Mouse (Mus musculus) gonadal fat pad, adult 2 months (tissue): ENCODE measurements at regions not wholly inside any gene's neighbourhood (a gene's known extent, or its start where the extent isn't known, plus 50 kb on each side); places are given as distances from the start of the nearest gene placed in this dataset.

Experiments
- DNase-seq: peaks from one replicate; pipeline ENCODE4 v3.0.0-alpha.2; 2012; ENCODE audit warnings: low read depth

DNA sequence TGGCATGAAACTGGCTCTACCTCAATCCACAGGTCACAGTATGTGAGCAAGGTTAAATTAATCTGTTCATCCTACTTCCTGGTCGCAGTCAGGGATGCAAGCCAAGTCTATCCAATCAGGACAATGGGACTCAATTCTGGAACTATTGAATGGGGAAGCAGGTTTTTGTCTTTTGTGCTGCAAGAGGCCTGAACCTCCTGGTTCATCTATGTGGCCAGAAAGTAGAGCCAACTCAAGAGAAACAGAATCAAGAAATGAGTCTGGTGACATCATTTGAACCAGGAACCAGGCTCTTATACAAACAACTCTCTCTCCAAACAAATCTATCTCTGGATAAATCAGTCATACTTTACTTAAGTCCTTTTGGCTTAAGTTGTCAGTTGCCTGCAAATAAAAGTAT is 294.7 kb upstream of the Usp25 start:
- DNase-seq, result peak; percentile 65

DNA sequence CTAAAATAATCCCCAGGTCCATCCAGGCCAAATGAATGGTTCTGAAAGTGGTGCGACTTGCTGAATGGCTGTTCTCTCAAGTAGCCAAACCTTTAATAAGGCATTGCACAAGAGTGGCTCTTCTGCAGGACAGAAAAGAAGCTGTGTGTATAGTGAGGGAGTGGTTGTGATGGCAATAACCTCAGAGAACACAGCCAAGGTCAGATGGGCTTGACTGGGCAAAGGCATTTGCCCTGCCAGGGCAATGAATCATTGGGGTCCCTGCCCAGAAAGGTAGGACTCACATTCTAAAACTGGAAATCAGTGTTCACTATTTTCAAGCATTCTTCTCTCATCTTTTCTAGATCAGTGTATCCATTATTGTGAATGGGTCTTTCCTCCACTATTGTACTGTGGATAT is 295.4 kb upstream of the Usp25 start:
- no peak for DNase-seq

DNA sequence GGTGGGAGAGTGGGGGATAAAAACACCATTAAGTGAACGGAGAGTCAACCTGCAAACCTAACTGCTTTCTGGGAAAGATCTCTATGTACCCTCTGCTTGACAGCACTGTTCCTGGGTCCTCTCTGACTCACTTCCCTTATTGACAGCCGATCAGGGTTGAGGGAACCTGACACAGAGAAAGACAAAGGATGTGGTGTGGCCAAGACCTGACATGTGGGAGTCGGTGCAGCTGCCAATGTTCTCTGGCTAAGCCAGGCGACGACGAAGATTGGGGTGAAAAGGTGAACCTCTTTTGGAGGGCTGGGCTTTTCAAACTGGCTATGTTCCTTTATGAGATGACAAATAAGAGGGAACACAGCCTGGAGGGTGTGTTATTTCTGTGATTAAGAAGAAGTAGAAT is 318.6 kb upstream of the Usp25 start:
- peak; percentile 65 for DNase-seq

DNA sequence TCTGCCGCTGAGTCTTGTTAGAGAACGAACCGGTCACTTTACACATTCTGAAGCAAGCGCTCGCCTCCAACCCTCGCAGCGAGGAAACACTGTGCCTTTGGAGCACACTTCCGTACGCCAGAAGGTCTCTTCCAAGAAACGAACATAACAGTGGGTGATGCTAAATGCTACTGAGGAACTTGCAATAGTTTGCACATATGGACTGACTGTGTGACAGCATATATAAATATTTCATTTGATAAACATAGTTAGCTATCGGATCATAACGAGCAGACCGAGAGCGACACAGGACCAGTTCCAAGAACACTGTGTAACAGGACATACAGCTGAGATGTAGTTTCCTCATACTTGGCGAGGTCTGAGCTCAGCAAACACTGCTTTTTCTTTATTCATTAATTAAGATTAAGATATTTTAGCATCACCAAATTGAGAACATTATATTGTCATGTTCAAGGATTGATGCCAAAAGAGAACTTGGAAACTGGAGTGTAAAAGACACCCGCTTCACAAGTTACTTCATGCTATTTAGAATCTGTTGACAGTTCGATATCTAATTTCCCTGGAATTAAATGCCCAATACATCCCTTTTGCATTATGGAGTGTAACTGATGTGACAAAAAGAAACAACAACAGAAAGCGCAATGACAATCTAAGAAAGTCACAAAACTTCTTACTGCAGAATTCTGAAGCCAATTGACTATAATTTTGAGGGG is 314.3 kb upstream of the Nrip1 start:
- DNase-seq, result peak; percentile 64

DNA sequence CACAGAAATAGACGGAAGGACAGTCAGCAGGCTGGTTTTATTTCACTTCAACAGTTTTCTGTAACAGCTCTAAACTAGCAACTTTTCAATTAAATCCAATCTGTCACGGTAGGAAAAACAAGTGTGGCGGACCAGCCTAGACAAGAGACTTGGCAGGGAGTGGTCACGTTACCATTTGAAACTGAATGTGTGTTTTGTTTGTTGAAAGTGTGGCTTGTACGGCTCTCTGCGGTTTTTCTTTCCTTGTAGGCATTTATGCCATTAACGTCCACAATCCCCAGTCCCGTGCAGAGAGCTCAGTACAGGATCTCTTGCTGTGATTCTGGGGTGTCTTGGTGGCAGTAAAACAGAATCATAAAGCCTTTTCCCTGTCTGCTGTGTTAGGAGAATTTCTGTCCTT is 311.9 kb upstream of the Nrip1 start:
- no peak for DNase-seq

DNA sequence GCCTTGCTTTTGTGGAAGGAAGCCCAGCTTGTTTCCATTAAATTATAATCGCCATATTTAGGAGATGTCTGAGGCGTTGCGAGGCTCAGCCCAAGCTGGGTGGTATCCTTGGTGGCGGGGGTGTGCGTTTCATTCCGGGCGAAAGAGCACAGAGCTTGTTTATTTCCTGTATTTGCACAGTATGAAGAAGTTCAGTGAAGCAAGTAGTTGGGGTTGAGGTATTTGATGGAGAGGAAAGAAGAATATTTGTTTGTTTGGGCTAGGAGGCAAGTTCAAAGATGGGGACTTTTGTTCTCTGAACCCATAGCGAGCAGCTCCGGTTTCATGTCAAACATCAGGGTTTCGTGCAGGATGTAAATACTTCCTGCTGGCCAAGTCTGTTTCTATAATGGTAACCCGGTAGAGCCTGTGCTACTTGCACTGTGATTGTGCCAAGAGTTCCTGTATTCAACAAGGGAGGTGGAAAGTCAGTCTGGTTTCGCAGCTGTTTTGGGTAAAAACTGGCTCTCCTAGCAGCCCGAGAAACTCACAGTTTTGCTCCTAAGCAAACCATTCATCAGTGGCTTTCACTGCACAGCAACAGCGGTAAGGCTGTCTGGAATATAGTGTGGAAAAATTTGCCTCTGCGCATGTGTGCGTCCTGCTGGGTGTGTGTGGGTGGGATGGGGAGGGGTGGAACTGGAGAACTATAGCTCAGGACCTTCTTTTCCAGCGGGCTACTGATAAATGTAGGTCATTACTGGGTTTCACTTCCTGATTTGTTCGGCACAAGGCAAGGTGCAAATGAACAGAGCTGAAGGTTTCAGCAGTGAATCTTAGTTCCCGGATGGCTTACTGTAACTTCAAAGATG is 306.7 kb upstream of the Nrip1 start:
- DNase-seq, result no peak

DNA sequence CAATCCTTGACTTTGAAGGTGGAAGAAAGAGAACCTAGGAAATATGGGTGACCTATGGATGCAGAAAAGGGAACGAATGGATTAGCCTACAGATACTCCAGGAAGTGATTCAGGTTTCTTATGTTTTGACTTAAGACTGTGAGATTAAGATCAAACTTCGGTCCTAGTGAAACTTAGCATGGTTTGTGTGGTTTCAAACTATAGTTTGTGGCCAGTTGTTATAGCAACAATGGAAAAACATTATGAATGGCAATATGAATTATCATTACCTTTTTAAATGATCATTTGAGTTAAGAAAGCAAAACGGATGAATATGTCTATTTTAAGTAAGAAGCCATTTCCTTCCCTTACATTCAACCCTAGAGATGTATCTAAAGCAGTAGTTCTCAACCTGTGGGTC is 305.3 kb upstream of the Nrip1 start:
- no peak for DNase-seq

DNA sequence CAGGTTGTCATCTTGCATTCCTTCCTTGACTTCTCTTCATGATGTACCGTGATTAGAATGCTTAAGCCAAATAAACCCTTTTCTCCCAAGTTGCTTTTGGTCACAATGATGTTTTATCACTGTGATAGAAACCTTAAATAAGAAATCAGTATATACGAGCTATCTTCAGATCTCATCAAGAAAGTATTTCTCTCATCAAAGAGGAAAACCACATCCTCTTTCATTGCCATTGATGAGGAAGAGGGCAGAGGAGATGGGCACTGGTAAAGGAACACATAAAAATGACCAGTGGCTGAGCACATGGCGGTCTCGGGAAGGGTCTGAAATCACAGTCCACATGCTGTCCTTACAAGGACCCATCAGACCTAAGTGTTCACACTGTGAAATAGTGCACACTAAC is 296.2 kb upstream of the Nrip1 start:
- no peak for DNase-seq

DNA sequence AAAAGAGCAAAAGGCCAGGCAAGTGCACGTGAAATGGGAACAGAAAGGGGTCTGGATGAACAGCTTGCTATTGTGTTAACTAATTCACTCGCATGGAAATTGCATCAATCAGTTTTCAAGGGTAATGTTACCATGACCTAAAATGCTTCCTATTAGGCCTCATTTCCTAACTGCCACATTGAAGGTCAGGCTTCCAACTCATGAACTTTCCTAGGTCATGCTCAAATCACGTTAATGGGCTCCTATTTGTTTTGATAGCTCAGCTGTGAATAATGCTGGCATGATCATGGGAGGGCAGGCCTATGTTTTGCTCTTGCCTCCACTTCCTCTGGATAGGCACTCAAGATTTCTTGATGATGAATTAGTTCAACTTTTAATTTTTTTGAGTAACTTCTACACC is 293.4 kb upstream of the Nrip1 start:
- no peak for DNase-seq

DNA sequence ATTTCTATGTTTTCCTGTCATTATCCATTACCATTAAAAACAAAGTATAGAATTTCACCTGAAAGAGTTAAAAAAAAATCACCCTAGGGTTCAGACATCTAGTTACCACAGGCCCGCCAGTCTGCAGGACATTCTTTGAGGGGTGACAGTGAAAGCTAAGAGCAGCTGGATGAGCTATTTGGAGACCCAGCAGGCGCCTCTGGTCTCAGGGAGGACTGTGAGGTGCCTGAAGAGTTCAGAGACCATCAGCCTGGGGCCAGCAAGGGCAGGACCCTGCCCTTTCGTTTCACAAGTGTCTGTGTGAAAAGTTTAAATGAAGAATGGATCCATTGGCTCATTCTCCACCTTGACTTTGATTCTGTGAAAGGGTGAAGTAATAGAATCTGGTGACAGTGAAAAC is 281.5 kb upstream of the Nrip1 start:
- no peak for DNase-seq

DNA sequence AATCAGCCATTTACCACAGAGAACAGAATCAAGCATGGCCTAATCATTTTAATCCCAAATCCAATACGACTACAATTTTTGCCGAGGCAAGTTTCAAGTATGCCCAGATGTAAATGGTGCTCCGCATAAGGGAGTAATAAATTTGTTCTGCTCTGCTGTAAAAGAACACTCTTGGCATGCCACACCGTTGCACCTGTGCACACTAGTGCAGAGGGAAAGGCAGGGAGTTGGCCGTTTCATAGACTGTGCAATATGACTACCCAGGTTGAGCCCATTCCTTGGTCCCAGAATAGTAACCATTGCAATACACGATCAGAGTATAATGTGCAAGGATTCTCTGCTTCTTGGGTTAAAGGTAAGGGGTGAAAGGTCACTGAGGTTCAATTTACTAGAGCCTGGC is 270.7 kb upstream of the Nrip1 start:
- DNase-seq, result no peak

DNA sequence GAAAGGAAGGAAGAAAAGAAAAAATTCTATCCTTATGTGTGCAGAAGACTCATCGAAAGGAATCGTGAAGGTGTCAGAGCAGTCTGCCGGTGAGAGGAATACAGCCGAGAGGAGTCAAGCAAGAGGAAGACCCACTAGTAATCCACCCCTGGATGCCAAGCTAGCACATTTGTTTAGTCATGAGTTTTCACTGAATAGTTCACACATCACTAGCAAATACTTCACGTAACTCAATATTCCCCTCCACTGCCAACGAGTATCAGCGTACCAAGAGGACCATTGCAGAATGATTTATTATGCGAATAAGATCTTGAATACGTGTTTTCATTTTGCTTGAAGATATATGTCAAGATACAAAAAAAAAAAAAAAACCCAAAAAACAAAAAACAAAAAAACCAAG is 270.2 kb upstream of the Nrip1 start:
- no peak for DNase-seq

DNA sequence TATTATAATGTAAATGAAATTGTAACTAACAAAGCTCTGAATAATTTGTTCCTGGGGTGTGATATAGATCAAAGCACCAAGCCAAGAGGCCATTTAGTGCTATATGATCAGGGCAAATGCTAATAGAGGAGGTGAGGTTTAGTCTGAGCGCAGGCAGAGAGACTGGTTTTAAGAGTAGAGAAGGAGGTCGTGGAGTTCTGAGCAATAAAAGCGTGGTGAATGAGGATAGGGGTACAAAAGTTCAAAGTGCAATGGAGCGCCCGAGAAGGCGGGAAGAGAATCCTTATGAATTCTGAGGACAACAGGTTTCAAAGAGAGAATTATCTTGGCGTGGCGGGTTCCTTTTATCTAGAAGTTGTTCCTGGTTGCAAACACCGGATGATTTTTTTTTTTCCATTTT is 261.5 kb upstream of the Nrip1 start:
- no peak for DNase-seq

DNA sequence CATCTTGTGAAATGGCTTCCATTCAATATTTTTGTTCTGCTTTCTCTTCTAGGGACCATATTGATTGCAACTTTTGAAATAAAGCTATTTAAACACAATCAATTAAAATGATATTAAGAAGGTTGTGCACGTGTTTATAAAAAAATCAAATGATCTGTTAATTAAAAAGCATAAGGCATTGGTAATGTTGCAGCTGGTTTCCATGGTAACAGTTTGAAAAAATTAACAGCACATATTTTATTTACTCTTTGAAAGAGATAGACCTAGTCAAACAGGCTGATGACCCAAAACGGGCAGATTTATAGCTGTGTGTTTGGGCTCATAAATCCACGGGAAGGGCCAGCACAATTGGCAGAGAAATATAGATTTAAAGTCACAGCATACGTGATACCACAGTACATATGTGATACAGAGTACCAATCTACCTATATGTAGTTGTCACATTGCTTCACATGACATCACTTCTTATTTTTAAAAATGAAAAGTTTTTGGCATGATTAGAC is 260.6 kb upstream of the Nrip1 start:
- no peak for DNase-seq

DNA sequence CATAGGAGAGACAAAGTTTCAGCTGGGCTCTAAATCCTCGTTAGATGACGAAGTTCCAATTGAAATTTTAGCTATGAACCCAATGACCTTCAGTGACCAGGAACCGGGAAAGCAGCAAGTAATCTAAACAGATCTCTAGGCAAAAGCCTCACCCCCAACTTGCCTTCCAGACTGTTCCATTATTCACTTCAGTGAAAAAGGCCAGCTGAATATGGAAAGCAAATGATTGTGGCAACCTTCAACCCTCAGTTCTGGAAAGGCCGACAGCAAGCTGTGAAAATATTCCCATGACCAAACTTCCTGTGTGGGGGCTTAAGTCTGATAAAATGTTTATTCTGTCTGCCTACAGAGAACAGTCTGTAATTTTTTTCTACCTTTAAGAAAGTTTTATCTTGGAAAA is 252.5 kb upstream of the Nrip1 start:
- DNase-seq, result no peak

DNA sequence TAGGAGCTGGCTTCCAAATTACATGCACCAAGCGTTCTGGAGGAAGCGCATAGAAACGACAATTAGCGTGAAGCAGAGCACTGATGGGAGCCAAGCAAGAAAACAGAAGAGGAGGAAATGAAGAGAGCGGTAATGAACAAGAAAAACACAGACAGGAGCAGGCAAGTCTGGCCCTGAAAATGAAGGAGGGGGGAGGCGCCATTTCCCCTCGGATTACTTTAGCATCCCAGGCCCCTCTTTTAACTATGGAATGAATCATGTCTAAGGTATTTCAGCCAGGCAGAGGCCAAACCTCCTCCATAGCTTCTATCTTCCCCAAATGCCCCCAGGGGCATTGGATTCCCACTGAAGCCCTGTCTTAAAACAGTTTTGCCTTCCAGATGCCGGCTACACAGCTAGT is 248.1 kb upstream of the Nrip1 start:
- DNase-seq, result no peak

DNA sequence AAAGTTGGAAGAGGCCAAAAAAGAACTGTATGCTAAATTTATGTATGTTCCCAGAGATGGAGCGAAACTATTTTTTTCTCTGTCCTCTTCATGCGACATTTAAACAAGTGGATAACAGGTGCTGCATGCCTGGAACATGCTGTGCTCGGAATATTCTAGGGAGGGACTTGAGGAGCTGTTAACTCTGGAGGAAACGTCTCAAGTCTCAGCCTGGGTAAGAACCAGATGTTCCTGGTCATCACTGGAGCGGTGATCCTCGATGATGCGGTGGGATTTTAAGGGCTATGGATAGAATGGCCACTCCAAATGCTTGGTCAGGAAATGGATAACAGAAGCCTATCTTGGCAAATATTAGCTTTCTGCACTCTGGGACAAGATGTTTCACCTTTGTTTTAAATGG is 244.7 kb upstream of the Nrip1 start:
- no peak for DNase-seq

DNA sequence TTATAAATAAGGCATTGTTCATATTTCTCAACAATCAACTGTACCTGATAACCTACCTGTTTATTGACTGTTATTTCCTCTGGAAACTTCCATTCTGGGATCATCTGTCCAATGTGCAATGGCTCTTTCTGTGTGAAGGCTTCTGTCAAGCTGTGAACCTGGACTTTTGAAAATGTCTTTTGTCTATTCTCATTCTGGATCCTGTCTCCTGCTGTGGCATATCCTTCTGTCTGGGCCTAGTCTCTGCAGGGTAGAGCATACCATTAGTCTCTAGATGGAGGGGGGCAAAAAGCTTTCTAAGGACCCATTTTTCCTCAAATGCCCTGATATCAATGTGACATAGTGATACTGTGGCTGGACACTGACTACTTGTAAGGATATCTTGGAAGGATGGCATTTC is 237.4 kb upstream of the Nrip1 start:
- no peak for DNase-seq

DNA sequence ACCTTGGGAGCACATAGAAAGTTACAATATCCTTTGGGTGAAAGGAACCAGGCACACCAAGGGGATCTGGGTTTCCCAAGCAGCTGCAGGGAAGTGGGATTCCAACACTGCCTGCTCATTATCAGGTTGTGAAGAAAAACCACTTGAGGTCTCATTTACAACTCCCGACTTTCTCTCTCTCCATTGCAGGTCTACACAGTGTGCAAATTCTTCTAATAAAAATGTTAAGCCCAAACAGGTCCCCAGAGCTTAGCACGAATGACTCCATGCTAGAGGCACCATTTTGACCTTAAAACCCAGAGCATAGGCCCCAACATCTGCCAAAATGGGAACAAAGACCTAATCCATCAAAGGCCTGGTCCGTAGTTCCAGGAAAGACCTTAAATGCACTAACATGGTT is 231.3 kb upstream of the Nrip1 start:
- no peak for DNase-seq

DNA sequence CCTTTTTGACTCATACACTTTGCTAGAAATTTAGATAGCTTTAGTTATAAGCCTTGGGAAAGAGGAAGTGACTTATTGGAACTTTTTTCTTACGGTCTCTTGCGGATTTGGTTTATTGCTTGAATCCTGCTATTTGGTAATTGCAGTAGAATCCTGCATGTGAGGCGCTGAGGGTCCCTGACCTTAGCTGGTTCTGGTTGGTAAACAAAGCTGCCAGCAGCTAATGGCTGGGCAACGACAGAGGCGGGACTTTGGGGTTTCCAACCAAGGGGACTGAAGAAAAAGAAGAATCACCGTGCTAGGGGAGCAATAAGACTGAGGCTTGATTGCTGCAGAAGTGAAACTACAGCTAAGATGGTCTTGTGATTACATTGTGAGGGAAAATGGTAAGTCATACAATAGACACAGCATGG is 230.2 kb upstream of the Nrip1 start:
- no peak for DNase-seq

DNA sequence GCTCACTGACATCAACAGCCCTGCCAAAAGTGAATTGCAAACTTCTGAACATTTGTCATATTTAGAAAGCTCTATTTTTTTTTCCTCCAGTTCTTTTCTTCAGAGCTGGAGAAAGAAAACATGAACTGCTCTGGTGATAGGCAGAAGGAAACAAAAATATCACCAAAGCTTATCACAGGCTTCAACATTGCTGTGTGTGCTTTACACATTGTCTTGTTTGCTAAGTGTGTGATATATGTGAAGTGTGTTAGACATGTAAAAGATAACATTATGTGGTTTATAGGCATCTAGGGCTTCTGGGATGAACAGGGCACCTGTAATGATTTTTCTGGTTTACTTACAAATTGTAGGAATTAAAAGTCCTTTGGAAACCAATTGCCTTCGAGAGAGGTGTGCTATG is 229.8 kb upstream of the Nrip1 start:
- no peak for DNase-seq

DNA sequence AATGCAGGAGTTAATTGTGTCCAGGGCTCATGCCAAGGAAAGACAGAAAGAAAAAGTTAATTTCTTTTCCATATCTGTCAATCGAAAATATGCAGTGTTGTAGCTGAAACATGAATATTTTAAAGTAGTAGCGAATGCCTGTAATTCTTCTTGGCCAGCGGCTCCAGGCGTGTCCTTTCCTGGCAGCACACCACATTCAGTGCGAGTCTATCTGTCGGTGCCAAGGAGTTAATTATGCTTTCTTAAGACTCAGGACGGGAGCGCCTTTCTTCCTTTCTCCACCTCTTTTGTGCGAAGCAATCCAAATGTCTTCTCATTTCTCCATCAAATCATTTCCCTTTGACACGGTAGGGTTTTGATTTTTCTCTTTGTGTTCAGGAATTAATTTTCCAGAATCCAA is 226.5 kb upstream of the Nrip1 start:
- DNase-seq, result no peak
